Mouse (Mus musculus) ovary, postnatal 10 days (tissue): Measurements from ENCODE around the gene E130308A19Rik.

Experiments
- DNase-seq: peaks from one replicate; pipeline ENCODE4 v3.0.0; 2022; ENCODE audit warnings: low spot score

The E130308A19Rik gene

GRCm38 (mm10) chr4:59625998-59626910, at the start of gene E130308A19Rik:
Gene E130308A19Rik, plus strand, starts transcription at chr4:59626211.
- DNase-seq = peak; percentile 52

DNA sequence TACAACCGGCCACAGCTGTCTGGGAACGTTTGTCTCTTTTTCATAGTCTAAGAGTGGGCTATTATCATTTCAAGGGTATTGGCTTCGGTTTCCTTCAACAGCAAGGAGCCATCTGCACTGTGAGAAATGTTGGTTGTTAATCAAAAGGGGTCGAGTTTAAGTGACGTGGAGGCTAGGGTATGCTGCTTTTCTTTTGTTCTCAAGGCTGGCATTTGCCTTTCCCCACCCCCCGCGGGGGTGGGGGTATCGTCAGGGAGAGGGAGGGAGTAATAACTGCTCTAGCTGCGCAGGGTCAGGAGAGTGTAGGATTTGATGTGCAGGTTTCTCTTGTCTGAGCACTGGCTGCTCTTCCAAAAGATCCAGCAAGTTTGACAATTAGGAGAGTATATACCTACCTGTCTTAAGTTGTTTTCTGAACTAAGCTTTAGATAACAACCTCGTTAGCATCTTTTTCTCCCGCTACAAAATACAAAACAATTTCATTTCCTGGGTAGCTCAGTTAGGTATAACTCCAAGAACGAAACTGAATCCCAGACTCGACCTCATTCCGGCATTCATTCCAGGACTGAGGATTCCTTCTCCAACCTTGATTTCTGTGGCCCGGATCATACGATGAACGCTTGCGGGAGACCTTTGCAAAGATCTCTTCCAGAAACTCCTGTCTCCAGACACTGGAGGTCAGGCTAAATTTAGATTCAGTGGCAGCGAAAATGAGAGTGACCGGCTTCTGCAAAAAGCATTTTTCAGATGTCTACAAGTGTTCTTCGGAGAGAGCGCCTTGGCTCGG, 45.3 kb upstream of the E130308A19Rik start:
- DNase-seq = no peak

DNA sequence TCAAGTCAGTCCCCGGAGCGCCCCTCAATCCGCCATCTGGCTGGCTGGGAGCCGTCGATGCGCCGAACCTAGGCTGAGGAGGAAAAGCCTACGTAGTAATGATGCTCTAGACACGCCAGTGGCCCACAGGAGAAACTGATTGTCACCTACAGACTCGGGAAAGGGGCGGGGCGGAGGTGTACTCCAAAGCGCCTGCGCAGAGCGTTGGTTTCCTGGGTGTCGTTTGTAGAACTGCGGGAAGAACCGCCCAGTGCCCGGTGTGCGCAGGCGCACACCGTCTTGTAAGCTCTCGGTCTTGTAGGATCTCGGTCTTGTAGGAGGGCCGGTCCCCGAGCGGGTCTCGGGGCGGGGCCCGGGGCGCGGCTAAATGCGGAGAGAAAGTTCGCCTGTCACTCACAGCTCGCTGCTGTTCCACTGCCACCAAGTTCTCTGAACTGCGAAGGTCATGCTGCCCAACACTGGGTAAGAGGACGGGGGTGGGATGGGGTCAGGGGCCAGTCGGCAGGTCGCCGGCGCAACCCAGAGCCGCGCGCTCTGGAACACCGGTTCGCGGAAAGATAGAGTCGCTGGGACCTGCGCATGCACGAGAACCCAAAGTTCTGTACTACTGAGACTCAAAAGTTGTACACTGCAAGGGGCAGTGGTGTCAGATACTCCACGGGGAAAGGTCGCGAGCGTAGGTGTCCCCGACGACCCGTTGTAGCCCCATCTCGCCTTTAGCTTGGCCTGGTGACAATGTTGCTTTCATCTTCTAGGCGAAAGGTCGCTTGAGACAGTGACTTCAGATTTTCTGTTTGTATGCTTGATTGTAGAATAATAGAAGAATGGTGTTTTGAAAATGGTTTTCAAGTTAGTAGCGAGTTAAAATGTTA, 44.5 kb upstream of the E130308A19Rik start, which contains the start of gene Hsdl2:
Gene Hsdl2 (plus strand): TSS at position 250 of the 872 bp plus-strand sequence.
- peak; percentile 93 for DNase-seq

GRCm38 (mm10) chr4:59582186-59582585, 43.8 kb upstream of the E130308A19Rik start:
- no peak for DNase-seq

DNA sequence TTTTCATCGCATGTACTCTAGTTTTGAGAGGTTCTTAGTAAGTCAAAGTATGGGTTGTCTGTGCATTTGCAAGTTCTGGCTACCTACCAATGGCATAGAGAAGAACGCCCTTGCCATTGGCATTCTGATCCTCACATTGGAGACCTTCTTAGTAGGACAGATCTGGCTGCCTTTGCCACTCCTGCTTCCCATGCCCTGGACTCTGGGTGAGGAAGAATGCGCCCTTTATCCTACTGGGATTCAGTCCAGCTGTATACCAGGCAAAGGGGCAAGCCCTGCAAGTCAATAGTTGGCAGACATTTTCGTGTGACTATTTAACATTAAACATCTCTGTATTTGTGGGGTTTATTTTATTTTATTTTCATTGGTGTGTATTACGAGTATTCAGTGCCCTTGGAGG, 40.9 kb upstream of the E130308A19Rik start:
- DNase-seq = no peak

DNA sequence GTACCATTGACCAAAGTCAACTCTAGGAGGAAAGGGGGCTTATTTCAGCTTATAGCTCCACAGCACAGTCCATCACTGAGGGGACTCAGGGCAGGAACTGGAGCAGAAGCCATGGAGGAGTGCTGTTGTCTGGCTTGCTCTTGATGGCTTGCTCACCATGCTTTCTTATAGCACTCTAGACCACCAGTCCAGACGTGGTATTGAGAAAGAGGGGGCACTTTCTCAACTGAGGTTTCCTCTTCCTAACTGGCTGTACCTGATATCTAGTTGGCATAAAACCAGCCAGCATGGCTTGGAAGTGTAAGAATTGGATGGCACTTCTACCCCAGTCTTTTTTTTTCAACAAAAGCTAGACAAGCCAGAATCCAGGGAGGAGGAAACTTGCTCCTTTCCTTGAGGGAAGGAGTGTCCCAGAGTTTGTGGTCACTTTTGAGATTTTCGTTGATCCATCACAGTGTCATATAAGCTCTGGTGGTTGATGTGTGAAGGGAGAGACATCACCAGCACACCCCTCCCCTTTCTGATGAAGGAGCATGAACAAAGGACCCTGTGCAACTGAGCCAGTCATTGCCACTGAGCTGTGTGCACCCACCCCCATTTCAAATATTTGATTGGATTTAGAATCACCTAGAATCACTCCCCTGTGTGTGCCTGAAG, 38.7 kb upstream of the E130308A19Rik start:
- no peak for DNase-seq

DNA sequence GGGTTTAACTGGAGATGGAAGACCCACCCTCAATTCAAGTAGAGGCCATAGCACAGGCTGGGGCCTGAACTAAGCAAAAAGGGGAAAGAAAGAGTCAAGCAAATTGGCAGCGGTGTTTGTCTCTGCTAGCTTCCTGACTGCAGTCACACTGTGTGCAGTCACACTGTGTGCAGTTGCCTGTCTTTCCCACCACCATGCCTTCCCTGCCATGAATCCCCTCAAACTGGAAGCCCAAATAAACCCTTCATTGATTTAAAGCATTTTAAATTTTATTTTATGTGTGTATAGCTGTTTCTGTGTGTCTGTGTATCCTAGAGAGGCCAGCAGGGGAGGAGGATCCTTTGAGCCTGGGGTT, 38.2 kb upstream of the E130308A19Rik start:
- DNase-seq = no peak

DNA sequence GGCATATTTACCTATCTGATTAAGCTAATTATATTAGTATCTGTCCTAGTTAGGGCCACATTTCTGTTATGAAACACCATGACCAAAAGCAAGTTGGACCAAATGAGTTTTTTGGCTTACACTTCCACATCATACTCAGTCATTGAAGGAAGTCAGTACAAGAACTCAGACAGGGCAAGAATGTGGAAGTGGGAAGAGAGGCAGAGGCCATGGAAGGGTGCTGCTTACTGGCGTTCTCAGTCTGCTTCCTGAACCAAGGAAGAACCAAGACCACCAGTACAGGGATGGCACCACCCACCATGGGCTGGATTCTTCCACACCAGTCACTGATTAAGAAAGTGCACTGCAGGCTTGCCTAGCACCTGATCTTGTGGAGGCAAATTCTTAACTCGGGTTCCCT, 31.4 kb upstream of the E130308A19Rik start:
- DNase-seq = no peak

DNA sequence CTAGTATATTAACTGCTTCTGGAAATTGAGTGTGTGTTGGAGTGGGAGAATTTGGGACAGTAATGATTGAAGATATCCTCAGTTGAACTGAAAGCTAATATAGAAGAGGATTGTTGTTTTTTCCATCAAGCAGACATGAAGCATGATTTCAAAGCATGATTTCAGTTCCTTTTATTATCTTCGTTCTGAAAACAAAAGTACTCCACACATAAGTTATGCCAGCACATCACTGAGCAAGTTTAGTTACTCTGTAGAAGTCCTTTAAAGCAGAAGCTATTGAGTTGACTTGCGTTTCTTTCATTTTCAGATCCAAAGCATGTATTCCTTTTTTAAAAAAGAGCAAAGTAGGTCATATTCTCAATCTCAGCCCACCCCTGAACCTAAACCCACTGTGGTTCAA, 29.5 kb upstream of the E130308A19Rik start:
- no peak for DNase-seq

GRCm38 (mm10) chr4:59602704-59603103, 23.3 kb upstream of the E130308A19Rik start:
- no peak for DNase-seq

GRCm38 (mm10) chr4:59604892-59605291, 21.1 kb upstream of the E130308A19Rik start:
- no peak for DNase-seq

- DNase-seq = no peak
Measured at GRCm38 (mm10) chr4:59605501-59605900, 20.5 kb upstream of the E130308A19Rik start.

GRCm38 (mm10) chr4:59610411-59610810, 15.6 kb upstream of the E130308A19Rik start:
- no peak for DNase-seq

DNA sequence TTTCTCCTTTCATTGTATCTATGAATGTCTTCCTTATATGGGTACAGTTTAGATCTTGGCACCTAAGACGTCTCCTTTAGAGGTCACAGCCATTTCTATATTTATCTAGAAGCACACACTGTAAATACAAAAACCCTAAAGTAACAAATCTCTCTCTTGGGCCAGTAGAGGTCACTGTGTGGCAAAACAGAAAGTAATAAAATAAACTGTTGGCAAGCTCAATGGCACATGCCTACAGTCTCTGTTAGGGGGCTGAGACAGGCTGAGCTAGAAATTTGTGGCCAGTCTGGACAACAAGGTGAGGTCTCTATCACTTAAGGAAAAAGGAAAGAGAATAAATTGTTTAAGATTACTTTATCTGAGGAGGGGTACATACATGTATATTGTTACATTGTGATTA, 11.0 kb upstream of the E130308A19Rik start:
- no peak for DNase-seq

DNA sequence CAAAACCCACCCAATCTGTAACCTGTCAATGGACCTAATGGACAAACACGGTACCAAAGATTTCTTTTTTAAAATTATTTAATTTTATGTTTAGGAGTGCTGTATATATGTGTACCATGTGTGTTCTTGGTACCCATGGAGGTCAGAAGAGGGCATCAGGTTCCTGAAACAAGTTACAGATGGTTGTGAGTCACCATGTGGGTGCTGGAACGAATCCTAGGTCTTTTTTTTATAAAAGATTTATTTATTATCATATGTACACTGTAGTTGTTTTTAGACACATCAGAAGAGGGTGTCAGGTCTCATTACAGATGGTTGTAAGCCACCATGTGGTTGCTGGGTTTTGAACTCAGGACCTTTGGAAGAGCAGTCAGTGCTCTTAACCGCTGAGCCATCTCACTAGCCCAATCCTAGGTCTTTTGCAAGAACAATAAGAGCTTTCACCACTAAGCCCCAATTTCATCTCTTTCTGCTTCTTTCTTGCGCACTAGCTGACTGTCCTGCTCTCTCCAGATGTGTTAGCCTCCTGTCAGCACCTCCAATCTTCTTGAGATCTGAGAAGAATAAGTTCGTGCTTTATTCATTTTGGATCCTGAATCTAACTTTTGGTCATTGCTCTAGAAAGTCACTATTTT, 6.3 kb upstream of the E130308A19Rik start:
- DNase-seq = no peak

DNA sequence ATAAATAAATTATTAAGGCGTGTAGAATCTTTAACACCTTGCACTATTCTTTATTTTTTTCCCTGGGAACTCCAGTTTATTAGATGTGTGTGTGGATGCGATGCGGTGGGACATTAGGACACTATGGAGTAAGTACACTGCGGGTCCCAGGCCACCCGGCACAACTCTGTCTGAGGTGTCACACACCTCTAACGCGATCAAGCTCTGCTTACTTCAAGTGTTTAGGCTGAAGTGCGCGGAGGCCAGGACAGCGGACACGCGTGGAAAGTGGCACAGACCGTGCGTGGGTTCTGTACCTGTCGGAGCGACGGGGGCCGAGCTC, 374 bp upstream of the E130308A19Rik start:
- DNase-seq = no peak

GRCm38 (mm10) chr4:59628255-59628654, 2.2 kb downstream of the E130308A19Rik start:
- no peak for DNase-seq

- no peak for DNase-seq
Measured at GRCm38 (mm10) chr4:59629076-59629874, 3.3 kb downstream of the E130308A19Rik start.

GRCm38 (mm10) chr4:59630122-59630521, 4.1 kb downstream of the E130308A19Rik start:
- no peak for DNase-seq

DNA sequence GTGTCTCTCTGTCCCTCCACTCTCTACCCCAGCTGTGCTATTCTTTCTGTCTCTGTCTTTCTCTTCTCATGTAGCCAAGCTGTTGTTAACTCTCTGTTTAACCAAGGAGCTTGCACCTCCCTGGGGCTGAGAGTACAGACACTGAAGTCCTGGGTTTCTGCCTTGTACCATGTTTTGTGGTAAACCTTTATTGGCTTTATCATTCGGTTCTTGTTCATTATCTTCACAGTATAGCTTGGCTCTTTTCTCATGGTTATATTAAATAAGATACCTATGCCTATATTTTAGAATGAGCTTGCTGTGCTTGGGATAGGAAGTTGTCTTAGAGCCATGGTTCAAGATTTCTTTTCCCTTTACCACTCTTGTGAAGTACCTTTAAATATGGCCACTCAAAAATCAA, 8.5 kb downstream of the E130308A19Rik start:
- no peak for DNase-seq
